Mouse (Mus musculus): ENCODE results near the gene Smdt1. TPM values are rescaled to one million over a fixed set of nuclear protein-coding genes. Genes with fewer than 3 reads are reported as not detected.

The Smdt1 gene
- polyA plus RNA-seq, 1 experiment from 2014 or later: 284 TPM

- Histone ChIP-seq H3K4me3 (replicated peaks; ENCODE audit: low read length) (no peak overlapping the region), H3K36me3 (ENCODE audit: control insufficient read depth, insufficient read depth, low read length) (peaks cover 27% of the 10 kb centered on the region), H3K27me3 (ENCODE audit: control insufficient read depth, insufficient read depth, low read length) (no peaks in the 10 kb centered on the region), H3K4me1 (ENCODE audit: control insufficient read depth, insufficient read depth, low read length) (peaks cover 29% of the 10 kb centered on the region), H3K4me2 (ENCODE audit: low read depth, low read length) (no peak overlapping the region), H3K27ac (ENCODE audit: low read length) (no peak overlapping the region), H3K9ac (ENCODE audit: low read length) (no peak overlapping the region), H3K9me3 (replicated peaks; ENCODE audit: control insufficient read depth, low read length) (no peaks in the 10 kb centered on the region)
- ATAC-seq (ENCODE audit: insufficient read depth, low FRiP score): no peak
- 91% methylated on average over 12 of the region's 12 CpGs for WGBS
These were observed 9.1 kb downstream of the Smdt1 start for GRCm38 (mm10) chr15:82347852-82348251.

GRCm38 (mm10) chr15:82348258-82348998 lies 9.7 kb downstream of the Smdt1 start:
- H3K9me3 ChIP-seq (replicated peaks; ENCODE audit: control insufficient read depth, low read length): no peaks in the 10 kb centered on the region
- WGBS: 75% methylated on average over 8 of the region's 8 CpGs
- no peak for ATAC-seq (ENCODE audit: insufficient read depth, low FRiP score)
- H3K4me2 ChIP-seq (ENCODE audit: low read depth, low read length): no peak overlapping the region
- H3K4me1 ChIP-seq (ENCODE audit: control insufficient read depth, insufficient read depth, low read length): peaks cover 34% of the 10 kb centered on the region
- no peaks in the 10 kb centered on the region for H3K27me3 ChIP-seq (ENCODE audit: control insufficient read depth, insufficient read depth, low read length)
- H3K4me3 ChIP-seq (replicated peaks; ENCODE audit: low read length): no peak overlapping the region
- peaks cover 27% of the 10 kb centered on the region for H3K36me3 ChIP-seq (ENCODE audit: control insufficient read depth, insufficient read depth, low read length)
- H3K27ac ChIP-seq (ENCODE audit: low read length): no peak overlapping the region
- no peak overlapping the region for H3K9ac ChIP-seq (ENCODE audit: low read length)

- H3K4me2 ChIP-seq (ENCODE audit: low read depth, low read length): no peak overlapping the region
- peaks cover 30% of the 10 kb centered on the region for H3K4me1 ChIP-seq (ENCODE audit: control insufficient read depth, insufficient read depth, low read length)
- no peaks in the 10 kb centered on the region for H3K9me3 ChIP-seq (replicated peaks; ENCODE audit: control insufficient read depth, low read length)
- H3K9ac ChIP-seq (ENCODE audit: low read length): no peak overlapping the region
- H3K36me3 ChIP-seq (ENCODE audit: control insufficient read depth, insufficient read depth, low read length): peaks cover 27% of the 10 kb centered on the region
- 80% methylated on average over 2 of the region's 2 CpGs for WGBS
- H3K27me3 ChIP-seq (ENCODE audit: control insufficient read depth, insufficient read depth, low read length): no peaks in the 10 kb centered on the region
- no peak overlapping the region for H3K4me3 ChIP-seq (replicated peaks; ENCODE audit: low read length)
- no peak overlapping the region for H3K27ac ChIP-seq (ENCODE audit: low read length)
- ATAC-seq (ENCODE audit: insufficient read depth, low FRiP score): no peak
These were observed 10.2 kb downstream of the Smdt1 start for GRCm38 (mm10) chr15:82348999-82349341.

- Histone ChIP-seq H3K27me3 (ENCODE audit: control insufficient read depth, insufficient read depth, low read length) (no peaks in the 10 kb centered on the region), H3K9ac (ENCODE audit: low read length) (no peak overlapping the region), H3K36me3 (ENCODE audit: control insufficient read depth, insufficient read depth, low read length) (peaks cover 27% of the 10 kb centered on the region), H3K27ac (ENCODE audit: low read length) (no peak overlapping the region), H3K4me3 (replicated peaks; ENCODE audit: low read length) (no peak overlapping the region), H3K4me2 (ENCODE audit: low read depth, low read length) (no peak overlapping the region), H3K9me3 (replicated peaks; ENCODE audit: control insufficient read depth, low read length) (no peaks in the 10 kb centered on the region), H3K4me1 (ENCODE audit: control insufficient read depth, insufficient read depth, low read length) (peaks cover 30% of the 10 kb centered on the region)
- ATAC-seq (ENCODE audit: insufficient read depth, low FRiP score): no peak
- 69% methylated on average over 4 of the region's 4 CpGs for WGBS
These were observed 11.6 kb downstream of the Smdt1 start for GRCm38 (mm10) chr15:82350349-82350748.

- peaks cover 27% of the 10 kb centered on the region for H3K36me3 ChIP-seq (ENCODE audit: control insufficient read depth, insufficient read depth, low read length)
- H3K9me3 ChIP-seq (replicated peaks; ENCODE audit: control insufficient read depth, low read length): no peaks in the 10 kb centered on the region
- ATAC-seq (ENCODE audit: insufficient read depth, low FRiP score): no peak
- H3K4me1 ChIP-seq (ENCODE audit: control insufficient read depth, insufficient read depth, low read length): peaks cover 30% of the 10 kb centered on the region
- H3K4me2 ChIP-seq (ENCODE audit: low read depth, low read length): 0 out of 2 replicates have a peak overlapping the region, but pooled peaks have one; percentile 17
- no peak overlapping the region for H3K4me3 ChIP-seq (replicated peaks; ENCODE audit: low read length)
- no peak overlapping the region for H3K9ac ChIP-seq (ENCODE audit: low read length)
- WGBS: 62% methylated on average over 3 of the region's 3 CpGs
- H3K27ac ChIP-seq (ENCODE audit: low read length): peak overlapping the region; percentile 16
- H3K27me3 ChIP-seq (ENCODE audit: control insufficient read depth, insufficient read depth, low read length): no peaks in the 10 kb centered on the region
These were observed 12.7 kb downstream of the Smdt1 start for GRCm38 (mm10) chr15:82351480-82351879.

GRCm38 (mm10) chr15:82353078-82353744 lies 14.5 kb downstream of the Smdt1 start:
- Histone ChIP-seq H3K27me3 (ENCODE audit: control insufficient read depth, insufficient read depth, low read length) (no peaks in the 10 kb centered on the region), H3K9ac (ENCODE audit: low read length) (peak overlapping the region; percentile 97), H3K36me3 (ENCODE audit: control insufficient read depth, insufficient read depth, low read length) (peaks cover 22% of the 10 kb centered on the region), H3K27ac (ENCODE audit: low read length) (peak overlapping the region; percentile 85), H3K4me3 (replicated peaks; ENCODE audit: low read length) (peak overlapping the region; percentile 99), H3K4me2 (ENCODE audit: low read depth, low read length) (peak overlapping the region; percentile 83), H3K9me3 (replicated peaks; ENCODE audit: control insufficient read depth, low read length) (no peaks in the 10 kb centered on the region), H3K4me1 (ENCODE audit: control insufficient read depth, insufficient read depth, low read length) (peaks cover 15% of the 10 kb centered on the region)
- ATAC-seq (ENCODE audit: insufficient read depth, low FRiP score): no peak
- 20% methylated on average over 14 of the region's 14 CpGs for WGBS

- no peaks in the 10 kb centered on the region for H3K27me3 ChIP-seq (ENCODE audit: control insufficient read depth, insufficient read depth, low read length)
- H3K36me3 ChIP-seq (ENCODE audit: control insufficient read depth, insufficient read depth, low read length): peaks cover 17% of the 10 kb centered on the region
- peak overlapping the region; percentile 97 for H3K9ac ChIP-seq (ENCODE audit: low read length)
- no peaks in the 10 kb centered on the region for H3K9me3 ChIP-seq (replicated peaks; ENCODE audit: control insufficient read depth, low read length)
- no peak; the same call in 1 of the 2 replicates for ATAC-seq (ENCODE audit: insufficient read depth, low FRiP score)
- H3K4me3 ChIP-seq (replicated peaks; ENCODE audit: low read length): peak overlapping the region; percentile 99
- peak overlapping the region; percentile 83 for H3K4me2 ChIP-seq (ENCODE audit: low read depth, low read length)
- 0% methylated on average over 23 of the region's 23 CpGs for WGBS
- H3K27ac ChIP-seq (ENCODE audit: low read length): peak overlapping the region; percentile 85
- H3K4me1 ChIP-seq (ENCODE audit: control insufficient read depth, insufficient read depth, low read length): peaks cover 17% of the 10 kb centered on the region
These were observed 15.0 kb downstream of the Smdt1 start for GRCm38 (mm10) chr15:82353745-82354113.

GRCm38 (mm10) chr15:82354126-82354945 lies 15.6 kb downstream of the Smdt1 start, which contains the start of gene Ndufa6:
Ndufa6 (minus strand) TSS chr15:82354322.
- peak within 1 kb of the TSS; percentile 97 for H3K9ac ChIP-seq (ENCODE audit: low read length)
- peaks cover 11% of the 10 kb centered on the region for H3K36me3 ChIP-seq (ENCODE audit: control insufficient read depth, insufficient read depth, low read length)
- peaks cover 23% of the 10 kb centered on the region for H3K4me1 ChIP-seq (ENCODE audit: control insufficient read depth, insufficient read depth, low read length)
- H3K9me3 ChIP-seq (replicated peaks; ENCODE audit: control insufficient read depth, low read length): no peaks in the 10 kb centered on the region
- H3K4me3 ChIP-seq (replicated peaks; ENCODE audit: low read length): peak within 1 kb of the TSS; percentile 99
- ATAC-seq (ENCODE audit: insufficient read depth, low FRiP score): peak; percentile 99
- no peaks in the 10 kb centered on the region for H3K27me3 ChIP-seq (ENCODE audit: control insufficient read depth, insufficient read depth, low read length)
- 1% methylated on average over 57 of the region's 57 CpGs for WGBS
- H3K27ac ChIP-seq (ENCODE audit: low read length): peak within 1 kb of the TSS; percentile 91
- H3K4me2 ChIP-seq (ENCODE audit: low read depth, low read length): peak within 1 kb of the TSS; percentile 83
